Mouse (Mus musculus): ENCODE measurements at regions not wholly inside any gene's neighbourhood (a gene's known extent, or its start where the extent isn't known, plus 50 kb on each side); places are given as distances from the start of the nearest gene placed in this dataset.

DNA sequence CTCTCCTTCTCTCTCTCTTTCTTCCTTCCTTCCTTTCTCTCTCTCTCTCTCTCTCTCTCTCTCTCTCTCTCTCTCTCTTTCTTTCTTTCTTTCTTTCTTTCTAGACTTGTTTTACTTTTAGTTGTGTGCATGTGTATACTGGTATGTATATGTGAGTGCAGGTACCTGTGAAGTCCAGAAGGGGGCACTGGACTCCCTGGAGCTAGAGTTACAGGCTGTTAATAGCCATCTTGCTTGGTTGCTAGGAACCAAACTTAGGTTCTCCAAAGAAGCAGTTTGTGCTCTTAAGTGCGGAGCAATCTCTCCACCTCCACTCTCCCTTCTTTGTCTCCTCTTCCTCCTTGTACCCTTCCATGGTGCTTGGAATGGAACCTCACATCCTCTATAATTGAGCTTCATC is 77.2 kb downstream of the Gm10604 start:
- WGBS = 93% methylated on average over 1 of the region's 1 CpGs
- Histone ChIP-seq H3K4me3 (no peak overlapping the region), H3K27me3 (ENCODE audit: insufficient read depth, poor library complexity, severe bottlenecking) (no peaks in the 10 kb centered on the region), H3K9me3 (no peaks in the 10 kb centered on the region), H3K4me1 (replicated peaks) (peaks cover 5% of the 10 kb centered on the region), H3K27ac (no peak overlapping the region), H3K36me3 (no peaks in the 10 kb centered on the region)
- DNase-seq (ENCODE audit: low spot score) = no peak

DNA sequence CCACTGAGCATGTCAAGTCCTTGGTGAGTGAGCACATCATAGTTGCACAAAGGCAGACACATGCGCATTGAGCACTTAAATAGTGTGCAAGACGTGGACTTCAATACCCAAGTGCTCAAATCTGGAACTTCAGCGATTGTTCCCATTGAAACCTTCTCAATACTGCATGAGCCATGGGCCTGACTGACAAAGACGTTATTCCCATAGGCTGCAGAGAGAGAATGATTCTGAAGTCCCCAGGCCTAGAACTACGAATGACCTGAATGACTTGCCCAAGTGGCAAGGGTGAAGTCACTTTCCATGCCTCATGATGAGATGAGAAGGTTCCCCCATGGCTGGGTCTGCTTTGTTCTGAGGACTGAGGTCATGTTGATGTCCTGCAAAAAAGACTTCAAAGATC is 77.7 kb downstream of the Gm10604 start:
- Histone ChIP-seq H3K9me3 (no peaks in the 10 kb centered on the region), H3K27ac (no peak overlapping the region), H3K36me3 (no peaks in the 10 kb centered on the region), H3K27me3 (ENCODE audit: insufficient read depth, poor library complexity, severe bottlenecking) (no peaks in the 10 kb centered on the region), H3K4me1 (replicated peaks) (peaks cover 5% of the 10 kb centered on the region), H3K4me3 (no peak overlapping the region)
- WGBS = 92% methylated on average over 5 of the region's 5 CpGs
- no peak for DNase-seq (ENCODE audit: low spot score)

- WGBS = 13% methylated on average over 10 of the region's 10 CpGs
- peaks cover 5% of the 10 kb centered on the region for H3K4me1 ChIP-seq (replicated peaks)
- no peaks in the 10 kb centered on the region for H3K9me3 ChIP-seq
- H3K4me3 ChIP-seq = no peak overlapping the region
- no peak overlapping the region for H3K27ac ChIP-seq
- H3K36me3 ChIP-seq = no peaks in the 10 kb centered on the region
- H3K27me3 ChIP-seq (ENCODE audit: insufficient read depth, poor library complexity, severe bottlenecking) = no peaks in the 10 kb centered on the region
- DNase-seq (ENCODE audit: low spot score) = peak; percentile 19
Observed at GRCm38 (mm10) chr4:11899979-11900624, 81.0 kb downstream of the Gm10604 start.

- Histone ChIP-seq H3K27ac (no peak overlapping the region), H3K9me3 (no peaks in the 10 kb centered on the region), H3K27me3 (ENCODE audit: insufficient read depth, poor library complexity, severe bottlenecking) (no peaks in the 10 kb centered on the region), H3K36me3 (no peaks in the 10 kb centered on the region), H3K4me1 (replicated peaks) (peaks cover 5% of the 10 kb centered on the region), H3K4me3 (no peak overlapping the region)
- no peak for DNase-seq (ENCODE audit: low spot score)
Observed at GRCm38 (mm10) chr4:11897231-11897630, 83.8 kb downstream of the Gm10604 start.

DNA sequence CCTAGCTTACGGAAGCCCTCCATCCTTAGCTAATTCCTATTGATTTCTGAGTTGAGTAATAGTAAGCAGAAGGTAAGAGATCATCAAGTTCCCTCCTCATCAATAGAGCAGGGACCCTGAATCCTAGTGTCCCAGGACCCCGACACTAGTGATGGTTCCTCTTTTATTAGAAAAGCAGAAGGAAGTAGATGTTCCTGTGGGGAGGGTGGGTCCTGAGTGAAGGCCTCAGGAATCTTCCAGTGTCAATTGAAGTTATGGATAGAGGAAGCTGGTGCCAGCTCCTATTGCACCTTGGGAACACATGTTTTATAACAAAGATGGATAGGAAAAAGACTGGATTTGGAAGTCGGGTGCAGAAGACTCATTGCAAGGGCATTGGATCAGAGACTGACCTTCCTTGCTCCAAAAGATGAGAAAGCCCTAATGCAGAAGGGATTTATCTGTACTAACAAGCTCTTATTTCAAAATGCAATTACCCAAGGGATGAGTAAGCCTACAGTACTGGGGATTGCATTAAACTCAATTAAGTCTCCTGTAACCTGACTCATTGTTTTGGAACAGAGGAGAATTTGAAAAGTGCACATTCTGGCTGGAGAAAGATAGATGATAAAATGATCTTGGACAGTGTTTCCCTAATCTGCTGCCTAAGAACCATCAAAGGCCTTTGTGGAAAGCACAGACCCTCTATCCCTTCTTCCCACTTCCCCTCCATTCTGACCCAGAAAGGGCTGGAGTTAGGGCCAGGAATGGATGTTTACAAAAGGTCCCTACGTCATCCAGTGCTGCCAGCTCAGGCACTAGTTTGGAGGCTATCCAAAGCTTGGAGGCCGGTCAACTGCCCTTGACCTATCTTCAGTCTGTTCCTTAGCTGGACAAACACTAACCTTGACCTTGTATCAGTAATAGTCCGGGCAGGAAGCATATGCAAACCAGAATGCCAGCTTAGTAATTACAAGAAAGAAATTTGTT is 84.9 kb downstream of the Gm10604 start:
- no peak overlapping the region for H3K4me3 ChIP-seq
- no peaks in the 10 kb centered on the region for H3K27me3 ChIP-seq (ENCODE audit: insufficient read depth, poor library complexity, severe bottlenecking)
- no peaks in the 10 kb centered on the region for H3K36me3 ChIP-seq
- 84% methylated on average over 6 of the region's 6 CpGs for WGBS
- H3K9me3 ChIP-seq = no peaks in the 10 kb centered on the region
- no peak overlapping the region for H3K27ac ChIP-seq
- H3K4me1 ChIP-seq (replicated peaks) = peaks cover 5% of the 10 kb centered on the region
- DNase-seq (ENCODE audit: low spot score) = no peak

- no peak for DNase-seq (ENCODE audit: low spot score)
- Histone ChIP-seq H3K36me3 (no peaks in the 10 kb centered on the region), H3K4me1 (replicated peaks) (no peaks in the 10 kb centered on the region), H3K27me3 (ENCODE audit: insufficient read depth, poor library complexity, severe bottlenecking) (no peaks in the 10 kb centered on the region), H3K9me3 (no peaks in the 10 kb centered on the region), H3K27ac (no peak overlapping the region), H3K4me3 (no peak overlapping the region)
- 57% methylated on average over 9 of the region's 9 CpGs for WGBS
Observed at GRCm38 (mm10) chr4:11893560-11894205, 87.4 kb downstream of the Gm10604 start.

GRCm38 (mm10) chr4:11889039-11889600 is 91.9 kb downstream of the Gm10604 start:
- DNase-seq (ENCODE audit: low spot score) = no peak
- no peaks in the 10 kb centered on the region for H3K27me3 ChIP-seq (ENCODE audit: insufficient read depth, poor library complexity, severe bottlenecking)

GRCm38 (mm10) chr4:11887377-11887776 is 93.7 kb downstream of the Gm10604 start:
- H3K27ac ChIP-seq = 0 out of 2 replicates have a peak overlapping the region, but pooled peaks have one; percentile 0
- H3K36me3 ChIP-seq = no peaks in the 10 kb centered on the region
- DNase-seq (ENCODE audit: low spot score) = no peak
- H3K9me3 ChIP-seq = no peaks in the 10 kb centered on the region
- H3K4me1 ChIP-seq (replicated peaks) = peaks cover 16% of the 10 kb centered on the region
- H3K4me3 ChIP-seq = no peak overlapping the region
- 21% methylated on average over 1 of the region's 1 CpGs for WGBS
- H3K27me3 ChIP-seq (ENCODE audit: insufficient read depth, poor library complexity, severe bottlenecking) = no peaks in the 10 kb centered on the region

More at GRCm38 (mm10) chr4:11889039-11889600, 91.9 kb downstream of the Gm10604 start:
- Histone ChIP-seq H3K9me3 (no peaks in the 10 kb centered on the region), H3K4me3 (no peak overlapping the region), H3K27ac (no peak overlapping the region), H3K4me1 (replicated peaks) (peaks cover 13% of the 10 kb centered on the region), H3K36me3 (no peaks in the 10 kb centered on the region)
- 89% methylated on average over 6 of the region's 6 CpGs for WGBS

GRCm38 (mm10) chr4:11885499-11885898 is 95.6 kb downstream of the Gm10604 start:
- no peaks in the 10 kb centered on the region for H3K36me3 ChIP-seq
- no peaks in the 10 kb centered on the region for H3K27me3 ChIP-seq (ENCODE audit: insufficient read depth, poor library complexity, severe bottlenecking)
- H3K9me3 ChIP-seq = no peaks in the 10 kb centered on the region
- no peak overlapping the region for H3K4me3 ChIP-seq
- H3K4me1 ChIP-seq (replicated peaks) = peaks cover 16% of the 10 kb centered on the region
- 88% methylated on average over 4 of the region's 4 CpGs for WGBS
- H3K27ac ChIP-seq = no peak overlapping the region
- DNase-seq (ENCODE audit: low spot score) = no peak

DNA sequence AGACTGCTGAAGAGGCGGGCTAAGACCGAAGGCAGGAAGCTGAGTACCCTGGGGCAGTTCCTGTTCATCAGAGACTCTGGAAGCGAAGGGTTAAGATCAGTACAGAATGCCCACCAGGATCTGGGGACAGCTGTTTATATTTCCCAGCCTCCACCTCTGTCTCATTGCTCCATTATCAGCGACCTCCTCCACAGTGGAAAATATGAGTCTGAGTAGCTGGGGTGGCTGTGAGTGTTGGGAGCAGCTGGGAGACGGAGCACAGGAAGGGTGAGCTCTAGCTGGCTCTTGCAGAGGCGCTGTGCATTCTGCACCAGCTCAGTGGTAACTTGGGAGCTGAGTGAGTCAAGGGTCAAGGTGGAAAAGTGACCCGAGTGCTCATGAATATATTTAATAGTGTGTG is 96.2 kb downstream of the Gm10604 start:
- Histone ChIP-seq H3K36me3 (no peaks in the 10 kb centered on the region), H3K4me1 (replicated peaks) (peaks cover 16% of the 10 kb centered on the region), H3K27me3 (ENCODE audit: insufficient read depth, poor library complexity, severe bottlenecking) (no peaks in the 10 kb centered on the region), H3K4me3 (no peak overlapping the region), H3K9me3 (no peaks in the 10 kb centered on the region), H3K27ac (no peak overlapping the region)
- peak; percentile 7 for DNase-seq (ENCODE audit: low spot score)
- WGBS = 64% methylated on average over 7 of the region's 7 CpGs

GRCm38 (mm10) chr4:11883295-11883694 is 97.8 kb downstream of the Gm10604 start:
- no peak for DNase-seq (ENCODE audit: low spot score)
- WGBS = 55% methylated on average over 5 of the region's 5 CpGs

DNA sequence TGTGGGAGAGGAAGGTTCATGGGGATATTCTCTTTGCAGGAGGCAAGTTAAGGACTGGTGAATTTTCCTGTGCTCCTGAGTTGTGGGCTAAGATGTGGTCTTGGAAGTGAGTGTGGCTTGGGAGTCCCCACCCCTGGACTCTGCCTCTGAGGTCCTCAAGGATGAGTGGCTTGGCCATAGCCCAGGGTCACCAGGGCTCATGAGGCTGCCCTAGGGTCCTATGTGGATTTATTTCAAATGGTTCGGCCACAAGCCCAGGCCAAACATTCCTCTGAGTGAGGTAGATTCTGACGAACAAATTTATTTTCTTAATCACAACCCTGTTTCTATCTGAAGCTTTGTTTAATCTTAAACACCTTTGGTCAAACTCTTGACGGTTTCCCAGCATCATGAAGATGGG is 98.4 kb downstream of the Gm10604 start:
- H3K4me3 ChIP-seq = no peak overlapping the region
- H3K9me3 ChIP-seq = no peaks in the 10 kb centered on the region
- H3K36me3 ChIP-seq = no peaks in the 10 kb centered on the region
- no peaks in the 10 kb centered on the region for H3K27me3 ChIP-seq (ENCODE audit: insufficient read depth, poor library complexity, severe bottlenecking)
- no peak for DNase-seq (ENCODE audit: low spot score)
- H3K27ac ChIP-seq = no peak overlapping the region
- peaks cover 16% of the 10 kb centered on the region for H3K4me1 ChIP-seq (replicated peaks)
- WGBS = 81% methylated on average over 3 of the region's 3 CpGs

More at GRCm38 (mm10) chr4:11883295-11883694, 97.8 kb downstream of the Gm10604 start:
- H3K4me3 ChIP-seq = no peak overlapping the region
- H3K36me3 ChIP-seq = no peaks in the 10 kb centered on the region
- H3K27me3 ChIP-seq (ENCODE audit: insufficient read depth, poor library complexity, severe bottlenecking) = no peaks in the 10 kb centered on the region
- H3K9me3 ChIP-seq = no peaks in the 10 kb centered on the region
- H3K4me1 ChIP-seq (replicated peaks) = peaks cover 16% of the 10 kb centered on the region
- no peak overlapping the region for H3K27ac ChIP-seq

Data from hindbrain, embryonic 10.5 days (tissue).